Mouse (Mus musculus): ENCODE measurements around the gene Tmem164.
"Not testable (repeated sequence)": the region's sequence is repeated elsewhere in the genome, so short reads cannot be mapped to it uniquely, and the experiment has no call there.

Gene Tmem164

DNA sequence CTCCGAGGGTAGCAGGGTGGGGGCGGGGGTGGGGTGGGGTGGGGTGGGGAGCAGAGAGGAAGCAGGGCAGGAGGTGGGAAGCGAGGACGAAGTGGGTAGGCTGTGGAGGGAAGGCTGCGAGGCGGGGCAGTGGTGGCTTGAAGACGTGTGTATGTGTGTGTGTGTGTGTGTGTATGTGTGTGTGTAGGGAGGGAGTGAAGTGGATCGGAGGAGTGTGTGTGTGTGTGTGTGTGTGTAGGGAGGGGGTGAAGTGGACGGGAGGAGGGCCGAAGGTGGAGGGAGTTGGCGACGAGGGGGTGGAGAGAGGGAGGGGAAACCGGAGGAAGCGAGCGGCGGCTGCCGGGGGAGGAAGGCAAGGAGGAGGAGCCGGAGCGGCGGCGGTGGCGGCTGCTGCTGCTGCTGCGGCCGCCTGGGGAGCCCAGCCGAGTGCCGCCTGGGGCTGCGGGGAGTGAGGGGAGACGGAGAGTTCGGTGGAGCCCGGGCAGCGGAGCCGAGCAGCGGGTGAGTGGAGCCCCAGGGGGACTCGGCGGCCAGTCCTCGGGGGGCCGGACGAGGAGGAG, at the start of gene Tmem164:
Tmem164 (plus strand) TSS at position 351 of the 560 bp plus-strand sequence.
- DNase-seq (ENCODE audit: inconsistent age in 2 of 2, low spot score in 1 of 2), result peak; percentile 91 to 93

GRCm38 (mm10) chrX:142632990-142633389, 48.2 kb upstream of the Tmem164 start:
- not testable (repeated sequence) for DNase-seq (ENCODE audit: inconsistent age in 2 of 2, low spot score in 1 of 2)

- DNase-seq (ENCODE audit: inconsistent age in 2 of 2, low spot score in 1 of 2), result no peak
Observed at GRCm38 (mm10) chrX:142647202-142647601, 34.0 kb upstream of the Tmem164 start.

- no peak for DNase-seq (ENCODE audit: inconsistent age in 2 of 2, low spot score in 1 of 2)
Observed at GRCm38 (mm10) chrX:142650117-142650764, 31.0 kb upstream of the Tmem164 start.

DNA sequence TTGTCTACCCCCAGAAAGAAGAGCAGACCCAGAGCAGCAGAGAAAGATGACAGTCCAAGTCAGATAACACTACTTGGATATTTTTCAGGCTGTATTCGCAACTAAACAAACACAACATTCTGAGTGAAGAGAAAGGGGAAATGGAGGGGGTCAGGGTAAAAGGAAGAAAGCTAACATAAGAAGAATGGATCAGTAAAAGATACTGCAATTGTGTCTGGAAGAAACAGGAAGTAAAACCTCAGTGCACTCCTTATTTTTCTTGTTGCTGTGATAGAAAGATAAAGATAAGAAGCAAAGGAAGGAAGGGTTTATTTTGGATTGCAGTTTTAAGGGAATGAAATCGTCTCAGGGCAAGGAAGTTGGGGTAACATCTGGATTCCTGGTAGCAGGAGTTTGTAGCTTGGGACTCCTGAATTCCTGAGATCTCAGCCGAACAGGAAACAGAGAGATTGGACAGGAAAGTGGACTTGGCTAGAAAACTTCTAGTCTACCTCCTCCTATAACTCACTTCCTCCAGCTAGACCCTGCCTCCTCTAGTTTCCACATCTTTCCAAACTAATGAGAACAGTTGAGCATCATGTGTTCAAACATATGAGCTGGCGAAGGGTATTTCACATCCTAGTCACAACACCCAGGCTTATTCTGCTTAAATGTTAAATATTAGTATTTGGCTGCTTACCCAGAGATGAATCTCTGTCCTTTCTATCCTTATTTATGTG, 16.3 kb upstream of the Tmem164 start:
- no peak for DNase-seq (ENCODE audit: inconsistent age in 2 of 2, low spot score in 1 of 2)

DNA sequence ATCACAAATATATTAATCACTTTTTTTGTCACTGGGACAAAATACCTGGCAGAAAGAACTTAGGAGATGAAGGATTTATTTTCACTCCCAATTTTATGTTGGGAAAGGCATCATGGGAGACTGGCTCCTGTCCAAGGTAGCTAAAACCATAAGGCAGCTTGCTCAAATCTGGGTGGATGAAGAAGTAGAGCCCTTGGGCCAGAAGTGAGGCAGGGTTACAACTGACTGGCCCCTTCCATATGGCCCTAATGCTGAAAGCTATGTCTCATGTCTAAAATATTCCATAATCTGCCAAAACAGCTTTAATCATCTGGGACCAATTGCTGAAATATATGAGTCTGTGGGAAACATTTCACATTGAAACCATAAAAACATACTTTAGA, 15.8 kb upstream of the Tmem164 start:
- DNase-seq (ENCODE audit: inconsistent age in 2 of 2, low spot score in 1 of 2), result no peak

DNA sequence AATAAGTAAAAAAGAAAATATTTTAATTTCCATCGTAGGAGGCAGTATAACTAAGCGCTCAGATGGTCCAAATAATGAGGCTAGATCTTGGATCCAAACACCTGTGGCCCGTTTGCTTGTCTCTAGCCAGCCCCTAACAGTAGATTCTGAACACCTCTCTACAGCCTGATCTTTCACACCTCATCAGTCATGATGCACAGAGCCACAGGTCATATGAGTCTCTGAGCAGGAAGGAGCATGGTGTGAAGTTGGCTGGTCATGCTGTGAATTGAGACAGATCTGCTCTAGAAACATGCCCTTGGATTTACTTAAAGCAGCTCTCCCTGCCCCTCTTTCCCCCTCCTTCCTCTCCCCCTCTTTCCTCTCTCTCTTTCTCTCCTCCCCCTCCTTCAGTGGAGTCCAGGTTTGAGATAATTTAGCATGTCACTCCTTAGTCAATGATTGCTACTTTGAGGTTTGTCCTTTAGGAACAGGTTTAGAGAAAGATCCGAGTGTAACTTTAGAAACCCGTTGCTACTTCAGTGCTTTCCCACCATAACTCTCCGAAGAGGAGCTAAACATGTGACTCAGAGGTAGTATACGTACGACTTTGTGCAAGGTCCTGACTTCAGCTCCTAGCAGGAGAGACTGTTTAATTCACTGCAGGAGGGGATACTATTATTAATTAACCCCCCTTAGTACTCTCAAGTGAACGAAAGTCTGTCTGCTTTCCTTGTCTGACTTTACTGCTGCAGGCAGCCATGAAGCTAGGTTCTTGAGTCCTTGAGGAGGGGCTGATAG, 11.7 kb upstream of the Tmem164 start:
- DNase-seq (ENCODE audit: inconsistent age in 2 of 2, low spot score in 1 of 2), result no peak

DNA sequence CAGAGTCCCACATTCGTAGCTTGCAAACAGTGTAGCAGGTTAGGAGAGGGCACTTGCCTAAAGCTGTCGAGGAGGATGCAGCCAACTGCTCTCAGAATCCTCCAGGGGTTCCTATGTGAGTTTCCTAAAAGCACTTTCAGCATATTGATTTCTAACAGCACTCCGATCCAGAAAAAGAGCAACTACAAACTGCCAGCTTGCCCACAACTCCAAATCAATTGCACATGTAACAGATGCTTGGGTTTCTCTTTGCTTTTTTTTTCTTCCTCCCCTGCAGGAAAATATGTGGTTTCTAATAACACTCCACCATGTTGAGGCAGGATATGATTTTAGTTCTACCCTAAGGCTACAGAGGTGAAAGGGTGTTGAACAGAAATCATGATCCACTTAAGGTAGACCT, 11.1 kb upstream of the Tmem164 start:
- no peak for DNase-seq (ENCODE audit: inconsistent age in 2 of 2, low spot score in 1 of 2)

DNA sequence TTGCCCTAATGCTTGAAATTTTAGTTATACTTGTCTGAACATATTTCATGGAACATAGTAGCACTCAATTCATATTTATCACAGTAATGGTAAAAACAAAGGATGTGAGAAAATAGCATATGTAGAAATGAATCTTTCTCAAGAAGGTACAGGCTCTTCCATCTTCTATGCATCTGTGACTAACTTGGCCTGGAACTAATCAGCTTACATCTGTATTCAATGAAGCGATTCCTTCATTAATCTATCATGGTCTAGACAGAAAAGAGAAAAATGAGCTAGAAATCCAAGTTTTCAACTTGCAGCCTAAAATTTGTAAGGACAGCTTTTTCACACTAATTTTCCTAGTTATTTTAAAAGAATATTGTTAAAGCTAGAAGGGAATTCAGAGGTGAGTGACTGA, 10.1 kb upstream of the Tmem164 start:
- DNase-seq (ENCODE audit: inconsistent age in 2 of 2, low spot score in 1 of 2), result no peak

- DNase-seq (ENCODE audit: inconsistent age in 2 of 2, low spot score in 1 of 2), result no peak
Observed at GRCm38 (mm10) chrX:142672701-142673100, 8.5 kb upstream of the Tmem164 start.

- DNase-seq (ENCODE audit: inconsistent age in 2 of 2, low spot score in 1 of 2), result no peak
Observed at GRCm38 (mm10) chrX:142677193-142677592, 4.0 kb upstream of the Tmem164 start.

GRCm38 (mm10) chrX:142678499-142679474, 2.4 kb upstream of the Tmem164 start:
- DNase-seq (ENCODE audit: inconsistent age in 2 of 2, low spot score in 1 of 2), result no peak

- no peak for DNase-seq (ENCODE audit: inconsistent age in 2 of 2, low spot score in 1 of 2)
Observed at GRCm38 (mm10) chrX:142679502-142680250, 1.5 kb upstream of the Tmem164 start.

- DNase-seq (ENCODE audit: inconsistent age in 2 of 2, low spot score in 1 of 2), result peak in 1 of 2 experiments; percentile 84
Observed at GRCm38 (mm10) chrX:142680391-142681055, 683 bp upstream of the Tmem164 start.

- peak in 1 of 2 experiments; percentile 82 for DNase-seq (ENCODE audit: inconsistent age in 2 of 2, low spot score in 1 of 2)
Observed at GRCm38 (mm10) chrX:142681616-142682141, 473 bp downstream of the Tmem164 start.

GRCm38 (mm10) chrX:142682176-142682820, 1.1 kb downstream of the Tmem164 start:
- peak; percentile 35 to 76 for DNase-seq (ENCODE audit: inconsistent age in 2 of 2, low spot score in 1 of 2)

DNA sequence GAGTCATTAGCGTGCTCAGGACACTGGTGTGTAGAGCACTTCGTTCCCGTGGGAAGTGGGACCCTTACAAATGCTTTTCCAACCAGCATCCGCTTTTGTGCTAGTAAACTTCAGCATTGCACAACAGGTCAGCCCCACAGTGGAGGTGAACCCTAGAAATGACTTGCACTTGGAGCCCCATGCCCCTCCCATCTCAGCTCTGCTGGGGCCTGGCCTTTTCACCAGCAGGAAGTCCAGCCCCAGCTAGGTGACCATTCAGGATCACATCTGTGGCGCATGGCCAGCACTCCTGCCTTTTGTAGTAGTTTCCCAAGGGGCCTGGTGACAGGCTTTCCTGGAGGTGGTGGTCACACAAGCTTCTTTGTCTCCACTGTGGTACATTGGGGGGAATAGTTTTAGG, 1.8 kb downstream of the Tmem164 start:
- DNase-seq (ENCODE audit: inconsistent age in 2 of 2, low spot score in 1 of 2), result peak; percentile 48 to 73

- DNase-seq (ENCODE audit: inconsistent age in 2 of 2, low spot score in 1 of 2), result no peak
Observed at GRCm38 (mm10) chrX:142684674-142685073, 3.5 kb downstream of the Tmem164 start.

All from adrenal gland, adult (tissue).